Mouse (Mus musculus) spleen, adult 2 months (tissue): ENCODE results near the gene Zim1.

Experiments
- CTCF ChIP-seq: fragments of 200-500 bp; IDR thresholded peaks from 2 replicates; pipeline ENCODE4 v1.5.1; 2011; ENCODE audit warnings: mild to moderate bottlenecking, inconsistent platforms; ENCODE audit not compliant: insufficient read depth, insufficient read length, insufficient replicate concordance; ENCODE audit errors: extremely low read depth
- POLR2A ChIP-seq: fragments of 200-500 bp; IDR thresholded peaks from 2 replicates; pipeline ENCODE4 v1.6.1; 2011; ENCODE audit warnings: low read depth, low read length, inconsistent platforms

- TF ChIP-seq CTCF (no peak), POLR2A (no peak)
Measured at GRCm38 (mm10) chr7:6652151-6652550, 44.1 kb downstream of the Zim1 start.
